Mouse (Mus musculus): ENCODE results near the gene Lamtor4.

Gene Lamtor4

DNA sequence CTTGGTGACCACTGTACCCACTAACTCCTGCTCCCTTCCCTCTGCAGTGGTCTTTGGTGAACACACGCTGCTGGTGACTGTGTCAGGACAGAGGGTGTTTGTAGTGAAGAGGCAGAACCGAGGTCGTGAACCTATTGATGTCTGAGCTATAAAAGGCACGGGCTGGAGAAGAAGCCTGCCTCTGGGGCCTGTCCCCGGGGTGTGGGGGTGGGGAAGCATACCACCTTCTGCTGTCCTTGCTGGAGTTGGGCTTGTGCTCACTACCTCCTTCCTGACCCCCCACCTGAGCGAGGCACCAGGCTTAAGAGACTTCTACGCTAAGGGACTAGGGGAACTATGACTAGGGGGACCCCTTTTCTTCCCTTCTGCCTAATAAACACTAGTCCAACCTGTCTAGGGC, 3.7 kb downstream of the Lamtor4 start:
- in situ Hi-C loops (cut with MboI; ENCODE audit: low sequenced_read_pairs): no loop called here

DNA sequence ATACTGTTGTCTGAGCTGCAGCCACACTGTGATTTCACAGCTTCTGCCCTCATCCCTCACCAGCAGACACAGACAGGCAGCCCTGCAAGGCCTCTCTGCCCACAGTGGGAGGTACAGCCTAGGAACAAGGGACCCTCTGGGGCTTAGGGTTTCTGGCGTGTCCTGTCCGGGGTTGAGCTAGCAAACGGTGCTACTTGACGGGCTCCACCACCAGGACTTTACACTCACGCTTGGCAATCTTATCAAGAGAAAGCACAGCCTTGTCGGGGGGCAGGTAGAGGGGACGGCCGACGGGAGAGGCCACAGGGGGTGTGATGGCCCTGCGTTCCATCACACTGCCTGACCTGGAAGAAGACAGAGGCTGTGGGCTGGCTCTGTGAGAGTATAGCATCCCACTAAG, 4.8 kb downstream of the Lamtor4 start:
- in situ Hi-C loops (cut with MboI; ENCODE audit: low sequenced_read_pairs): no loop called here

DNA sequence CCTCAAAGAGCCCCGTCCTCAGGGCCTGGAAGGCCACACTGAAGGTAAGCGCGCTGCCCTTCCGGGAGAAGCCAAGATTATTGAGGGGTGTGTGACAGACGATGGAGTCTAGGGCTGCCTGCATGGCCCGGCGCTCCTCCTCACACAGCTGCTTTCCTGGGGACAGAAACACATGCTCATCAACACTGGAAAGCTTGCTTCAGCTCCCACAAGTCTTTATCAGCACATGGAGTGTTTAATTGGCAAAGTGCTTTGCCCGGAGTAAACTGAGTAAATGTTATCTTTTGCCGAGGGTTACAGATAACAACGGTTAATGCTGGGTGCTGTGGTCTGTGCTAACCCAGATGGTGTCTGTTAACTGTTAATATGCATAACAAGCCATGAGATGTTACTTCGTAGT, 5.6 kb downstream of the Lamtor4 start:
- in situ Hi-C loops (cut with MboI; ENCODE audit: low sequenced_read_pairs): no loop called here

DNA sequence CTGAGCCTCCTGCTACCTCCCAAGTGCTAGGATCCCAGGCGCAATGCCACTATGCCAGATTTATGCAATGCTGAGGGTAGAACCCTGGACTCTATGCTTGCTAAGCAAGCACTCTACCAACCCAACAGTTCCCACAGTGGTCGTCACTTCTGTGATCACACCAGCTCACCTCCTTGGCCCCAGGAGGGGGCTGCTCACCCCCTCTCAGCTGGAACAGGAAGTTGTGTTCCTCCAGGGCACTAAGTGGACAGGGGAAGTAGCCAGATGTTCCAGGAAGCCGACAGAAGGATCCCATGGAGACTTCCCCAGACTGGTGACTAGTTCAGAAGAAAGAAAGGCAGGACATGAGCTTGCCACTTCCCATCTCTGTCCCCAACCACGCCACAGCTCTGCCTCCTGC, 6.7 kb downstream of the Lamtor4 start:
- in situ Hi-C loops (cut with MboI; ENCODE audit: low sequenced_read_pairs): no loop called here

DNA sequence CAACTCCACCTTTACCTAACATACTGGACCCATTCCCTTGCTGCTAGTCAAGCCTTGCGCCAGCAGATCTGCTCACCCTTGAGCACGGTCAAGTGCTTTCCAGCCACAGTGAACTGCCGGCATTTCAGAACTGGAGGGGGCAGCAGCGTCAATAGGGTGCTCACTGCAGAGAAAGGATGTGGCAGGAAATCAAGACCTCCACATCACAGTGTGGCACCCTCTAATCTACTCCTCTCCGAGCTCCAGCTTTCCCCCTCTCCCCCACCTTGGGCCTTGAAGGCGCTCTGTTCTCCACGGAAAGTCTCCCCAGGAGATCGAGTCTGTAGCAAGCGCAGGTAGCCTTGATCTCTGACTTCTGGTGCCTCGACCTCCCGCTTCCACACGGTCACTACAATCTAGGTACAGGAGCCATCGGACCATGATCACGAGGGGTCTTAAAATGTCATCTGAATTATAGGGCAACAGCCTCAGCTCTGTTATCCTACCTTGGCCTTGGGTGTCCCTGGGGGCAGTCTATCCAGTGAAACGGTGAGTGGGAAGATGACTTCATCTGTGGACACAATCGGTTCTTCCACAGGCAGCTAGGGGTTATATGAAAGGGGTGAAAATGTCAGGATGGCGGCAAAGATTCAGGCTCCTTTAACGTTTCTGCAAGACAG, 7.4 kb downstream of the Lamtor4 start:
- in situ Hi-C loops (cut with MboI; ENCODE audit: low sequenced_read_pairs): no loop called here

DNA sequence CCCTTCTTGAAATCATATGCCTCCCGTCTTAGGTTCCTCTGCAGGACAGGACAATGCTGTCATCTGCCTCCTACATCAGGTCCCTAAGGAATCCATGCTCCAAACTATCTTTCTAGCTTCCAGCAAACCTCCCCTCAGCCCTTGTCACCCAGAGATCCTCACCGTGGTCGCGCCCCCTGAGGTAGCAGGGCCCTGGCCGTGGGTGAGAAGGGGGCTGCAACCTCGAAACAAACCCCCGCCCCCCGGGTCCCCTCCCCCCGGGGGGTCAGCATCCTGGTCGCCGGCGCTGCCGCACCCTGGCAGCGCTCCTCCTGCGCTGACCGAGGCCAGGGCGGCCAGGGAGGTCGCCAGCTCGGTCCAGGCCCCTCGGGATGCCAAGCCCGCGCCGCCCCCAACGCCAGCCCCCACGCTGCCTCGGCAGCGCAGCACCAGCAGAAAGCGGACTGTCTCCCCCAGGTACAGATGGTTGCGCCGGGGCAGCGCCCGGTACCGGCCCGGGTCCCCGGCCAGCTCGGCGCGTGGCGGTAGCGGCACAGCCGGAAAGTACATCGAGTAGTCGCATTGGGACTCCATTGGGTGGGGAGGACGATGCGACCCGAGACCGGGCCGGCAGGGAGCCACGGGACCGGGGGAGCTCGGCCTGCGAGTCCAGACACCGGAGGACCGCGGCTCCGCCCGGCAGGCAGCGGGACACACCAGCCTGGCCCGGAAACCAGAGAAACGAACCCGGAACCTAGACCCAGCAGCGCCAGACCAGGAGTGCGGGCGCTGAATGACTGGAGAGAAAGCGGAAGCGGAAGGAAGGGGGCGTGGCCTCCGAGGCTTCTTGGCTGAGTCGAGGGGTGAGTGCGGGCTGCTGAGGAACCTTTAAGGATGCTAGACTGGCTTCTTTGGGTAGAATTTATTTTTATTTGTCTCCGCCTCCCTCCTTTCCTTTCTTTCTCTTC, 8.3 kb downstream of the Lamtor4 start, which contains the start of gene BC037034:
Gene BC037034 (minus strand): TSS at position 774 of the 947 bp plus-strand sequence.
- in situ Hi-C loops (cut with MboI; ENCODE audit: low sequenced_read_pairs): no loop called here

DNA sequence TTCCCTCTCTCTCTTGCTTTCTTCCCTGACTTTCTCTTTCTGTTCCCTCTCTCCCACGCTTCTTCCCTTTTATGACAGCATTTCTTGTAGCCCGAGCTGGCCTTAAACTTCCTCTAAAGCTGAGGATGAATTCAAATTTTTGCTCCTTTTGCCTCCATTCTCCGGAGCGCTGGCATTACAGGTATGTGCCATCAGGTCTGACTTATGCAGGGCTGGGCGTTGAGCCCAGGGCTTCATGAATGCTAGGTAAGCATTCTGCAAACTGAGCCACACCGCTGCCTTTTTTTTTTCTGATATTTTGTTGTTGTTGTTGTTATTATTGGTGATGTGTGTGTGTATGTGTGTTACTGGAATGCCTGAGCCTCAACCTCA, 8.9 kb downstream of the Lamtor4 start:
- in situ Hi-C loops (cut with MboI; ENCODE audit: low sequenced_read_pairs): no loop called here

DNA sequence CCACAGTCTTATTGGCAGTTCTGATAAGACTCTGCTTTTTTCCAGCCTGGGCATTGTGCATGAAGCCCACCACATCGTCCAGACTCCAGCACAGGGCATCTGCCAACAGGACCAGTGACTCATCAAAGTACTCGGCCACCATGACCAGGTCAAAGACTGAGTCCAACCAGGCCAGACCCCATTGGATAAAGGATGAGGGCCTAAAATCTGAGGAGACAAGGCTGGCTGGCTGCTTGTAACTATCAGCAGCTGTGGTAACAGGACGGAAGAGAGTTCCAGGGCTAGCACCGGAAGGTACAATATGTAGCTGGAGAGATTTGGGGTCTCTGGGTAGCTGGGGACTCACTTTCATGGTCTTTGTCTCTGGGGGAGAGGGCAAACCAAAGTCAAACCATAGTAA, 10.4 kb downstream of the Lamtor4 start:
- in situ Hi-C loops (cut with MboI; ENCODE audit: low sequenced_read_pairs): no loop called here

DNA sequence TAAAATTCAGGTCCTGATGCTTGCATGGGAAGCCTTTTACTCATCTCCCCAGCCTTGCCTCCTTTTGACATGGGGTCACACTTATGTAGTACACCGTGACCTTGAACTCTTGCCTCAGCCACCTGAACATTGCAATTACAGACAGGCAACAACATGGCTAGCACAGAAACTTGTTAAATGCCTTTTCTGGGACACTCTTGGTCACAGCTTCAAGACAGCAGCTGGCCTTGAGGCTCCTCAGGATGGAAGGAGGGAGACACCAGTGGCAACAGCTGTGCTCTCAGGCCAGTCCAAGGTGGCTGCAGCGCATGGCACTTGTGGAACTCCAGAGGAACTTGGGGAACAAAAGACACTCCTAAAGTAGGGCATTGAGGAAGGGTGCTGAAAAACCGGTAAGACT, 11.8 kb downstream of the Lamtor4 start:
- in situ Hi-C loops (cut with MboI; ENCODE audit: low sequenced_read_pairs): no loop called here

DNA sequence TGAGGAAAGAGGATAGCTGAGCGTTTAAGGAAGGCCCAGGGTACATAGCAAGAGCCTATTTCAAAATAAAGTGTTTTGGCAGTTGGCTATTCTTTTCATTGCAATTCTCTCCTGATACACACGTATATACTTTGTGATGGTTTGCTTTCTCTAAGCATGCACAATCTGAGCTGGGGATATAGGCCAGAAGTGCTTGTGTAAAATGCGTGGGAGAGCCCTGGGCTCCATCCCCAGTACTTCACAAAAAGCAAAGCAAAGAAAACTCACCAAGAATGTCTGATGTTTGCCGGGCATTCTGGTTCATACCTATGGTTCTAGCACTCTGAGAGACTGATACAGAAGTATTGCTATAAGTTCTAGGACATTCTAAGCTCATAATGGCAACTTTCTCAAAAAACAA, 13.7 kb downstream of the Lamtor4 start:
- in situ Hi-C loops (cut with MboI; ENCODE audit: low sequenced_read_pairs): no loop called here

DNA sequence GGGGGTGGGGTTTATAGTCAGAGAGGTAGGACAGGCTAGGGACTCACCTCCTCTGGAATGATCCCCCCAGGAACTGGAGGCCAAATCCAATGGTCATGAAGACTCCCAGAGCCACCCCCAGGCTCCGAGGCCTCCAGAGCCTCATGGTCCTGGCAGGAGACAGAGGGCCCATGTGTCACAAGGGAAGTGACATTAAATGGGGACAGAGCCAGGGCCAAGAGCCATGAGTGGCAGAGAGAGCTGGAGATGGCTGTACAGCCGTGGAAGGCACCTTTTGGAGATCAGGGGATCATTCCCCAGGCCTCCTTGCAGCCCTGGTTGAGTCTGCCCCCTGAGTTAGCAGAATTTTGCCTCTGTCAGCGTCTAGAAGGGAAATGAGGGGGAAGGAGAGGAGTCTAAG, 15.9 kb downstream of the Lamtor4 start:
- in situ Hi-C loops (cut with MboI; ENCODE audit: low sequenced_read_pairs): no loop called here

DNA sequence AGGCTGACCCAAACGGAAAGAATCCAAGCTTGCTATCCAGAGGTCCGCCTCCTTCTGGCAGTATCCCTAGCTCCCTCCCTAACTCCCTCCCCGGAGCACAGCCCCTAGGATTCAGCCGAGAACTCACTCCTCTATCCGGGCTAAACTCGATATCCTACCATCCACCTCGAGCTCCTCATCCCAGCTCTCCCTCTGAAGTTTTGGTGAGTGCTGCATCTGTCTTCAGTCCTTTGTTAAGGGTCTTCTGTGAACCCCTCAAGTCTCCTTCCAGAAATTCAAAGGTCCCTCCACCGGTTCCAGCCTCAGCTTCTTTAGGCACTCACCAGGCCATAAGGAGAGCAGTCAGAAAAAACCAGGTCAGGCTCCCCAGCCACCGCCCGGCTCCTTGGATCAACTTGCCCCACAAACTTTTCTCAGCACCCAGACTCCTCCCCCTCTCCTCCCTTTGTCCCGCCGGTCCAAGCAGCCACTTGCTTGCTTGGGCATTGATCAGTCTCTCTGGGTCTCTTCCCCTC, 17.2 kb downstream of the Lamtor4 start, which contains the start of gene Gal3st4:
Gene Gal3st4 (minus strand): TSS at position 432 of the 515 bp plus-strand sequence.
- in situ Hi-C loops (cut with MboI; ENCODE audit: low sequenced_read_pairs): no loop called here

DNA sequence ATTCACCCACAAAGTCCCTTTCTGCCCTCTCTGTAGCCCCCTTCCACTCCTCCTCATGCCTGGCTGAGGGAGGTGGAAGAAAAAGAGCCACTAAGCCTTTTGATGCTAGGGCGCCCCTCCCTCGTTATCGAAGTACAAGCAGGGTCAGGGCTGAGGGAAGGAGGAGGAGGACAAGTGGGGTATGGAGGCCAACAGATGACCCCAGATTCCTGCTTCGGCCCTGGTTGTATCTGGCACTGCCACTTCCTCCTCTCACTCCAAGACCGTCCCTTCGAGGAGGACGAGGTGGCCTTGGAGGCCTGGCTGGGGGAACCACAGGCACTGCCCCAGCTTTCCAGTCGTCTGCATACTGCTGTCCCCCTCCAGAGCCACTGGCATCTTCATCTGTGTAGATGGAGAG, 18.9 kb downstream of the Lamtor4 start:
- in situ Hi-C loops (cut with MboI; ENCODE audit: low sequenced_read_pairs): no loop called here

DNA sequence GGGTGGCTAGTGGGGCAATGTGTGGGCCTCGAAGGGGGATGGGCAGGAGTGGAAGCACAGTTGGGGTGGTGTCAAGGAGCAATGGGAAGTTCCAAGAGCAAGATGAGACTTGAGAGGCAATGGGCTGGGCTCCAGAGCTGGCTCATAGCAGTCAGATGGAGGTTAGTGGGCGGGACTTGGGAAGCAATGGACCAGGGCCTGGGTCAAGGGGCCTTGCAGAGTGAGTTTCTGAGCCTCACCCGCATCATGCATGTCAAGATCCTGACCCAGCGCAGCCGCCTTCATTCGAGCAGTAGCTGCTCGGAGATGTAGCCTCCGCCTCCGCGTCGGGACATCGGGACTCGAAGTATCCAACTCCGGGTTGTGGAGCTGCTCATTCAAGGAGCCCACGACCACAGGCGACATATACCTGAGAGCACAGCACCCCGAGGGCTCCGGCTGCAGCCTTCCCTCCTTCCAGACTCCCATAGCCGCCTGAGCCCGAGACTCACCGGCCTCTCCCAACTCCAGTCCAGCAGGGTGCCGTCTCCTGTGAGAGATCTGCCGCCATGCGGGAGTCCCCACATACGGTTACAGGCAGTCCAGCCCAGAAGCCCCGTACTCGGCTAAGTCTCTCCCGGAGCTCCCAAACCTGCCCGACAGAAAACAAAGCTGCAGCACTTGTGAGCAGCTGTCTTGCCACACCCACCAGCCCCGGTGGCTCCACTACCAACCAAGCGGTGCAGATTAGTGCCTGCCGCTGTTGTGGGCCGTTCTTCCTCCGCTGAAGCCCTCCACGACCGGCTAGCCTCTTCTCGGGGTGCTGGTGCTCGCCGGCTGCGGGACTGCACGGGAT, 20.2 kb downstream of the Lamtor4 start:
- in situ Hi-C loops (cut with MboI; ENCODE audit: low sequenced_read_pairs): no loop called here

DNA sequence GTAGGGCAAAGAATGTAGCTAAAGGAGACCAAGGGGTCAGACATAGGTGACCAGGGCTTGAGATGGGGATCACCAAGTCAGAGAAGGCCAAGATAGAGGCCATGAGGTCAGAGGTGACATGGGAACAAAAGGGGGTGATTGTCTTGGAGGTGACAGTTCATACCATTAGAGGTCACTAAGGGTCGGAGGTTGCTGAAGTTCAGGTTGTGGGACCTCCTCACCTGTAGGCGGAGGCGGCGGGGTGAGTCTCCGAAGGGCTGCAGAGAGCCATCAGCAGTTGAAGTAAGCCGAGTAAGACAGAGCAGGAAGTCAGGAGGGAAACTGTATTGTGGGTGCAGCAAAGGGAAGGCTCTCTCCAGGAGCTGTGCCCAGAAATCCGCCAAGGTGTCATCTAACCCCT, 22.7 kb downstream of the Lamtor4 start:
- in situ Hi-C loops (cut with MboI; ENCODE audit: low sequenced_read_pairs): no loop called here

DNA sequence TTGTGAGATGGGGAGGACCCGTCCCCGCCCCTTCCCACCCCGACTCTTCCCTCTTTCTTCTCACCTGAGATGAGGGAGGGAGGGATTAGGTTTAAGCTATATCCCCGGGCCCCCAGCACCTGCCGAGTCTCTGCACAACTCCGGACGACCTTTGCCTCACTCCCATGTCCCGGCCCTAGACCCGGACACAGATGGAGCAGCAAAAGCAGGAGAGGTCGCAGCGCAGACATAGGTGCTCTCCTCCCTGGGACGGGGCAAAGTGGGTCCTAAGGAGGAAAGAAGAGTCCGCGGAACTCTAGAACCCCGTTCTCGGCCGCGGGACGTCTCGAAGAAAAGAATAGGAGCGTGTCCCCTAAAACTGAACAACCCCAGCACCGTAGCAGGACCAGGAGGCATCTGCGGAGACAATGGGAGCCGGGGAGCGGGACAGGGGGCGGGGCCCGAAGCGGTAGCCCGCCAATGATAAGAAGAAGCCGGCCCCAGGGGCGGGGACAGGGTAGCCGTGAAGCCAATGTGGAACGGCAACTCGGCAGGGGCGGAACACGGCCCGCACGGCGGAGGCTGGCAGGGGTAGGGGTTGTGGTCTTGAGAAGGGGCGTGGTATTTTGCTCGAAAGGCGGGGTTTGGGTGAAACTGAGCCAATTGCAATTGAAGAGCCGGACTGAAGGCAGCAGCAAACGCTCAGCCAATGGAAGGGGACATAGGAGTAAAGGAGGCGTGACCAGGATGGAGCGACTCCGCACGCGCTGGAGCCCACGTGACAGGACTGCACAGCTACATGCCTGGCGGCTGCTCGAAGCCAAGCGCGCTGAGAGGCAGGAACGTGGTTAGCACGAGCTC, 24.5 kb downstream of the Lamtor4 start, which contains the start of the genes Gm43720, Gpc2 and Stag3:
Gene Gm43720 (minus strand): TSS at position 374 of the 840 bp plus-strand sequence.
Gene Gpc2 (minus strand): TSS at position 421 of the 840 bp plus-strand sequence.
Gene Stag3 (plus strand): TSS at position 656 of the 840 bp plus-strand sequence.
- in situ Hi-C loops (cut with MboI; ENCODE audit: low sequenced_read_pairs): no loop called here

DNA sequence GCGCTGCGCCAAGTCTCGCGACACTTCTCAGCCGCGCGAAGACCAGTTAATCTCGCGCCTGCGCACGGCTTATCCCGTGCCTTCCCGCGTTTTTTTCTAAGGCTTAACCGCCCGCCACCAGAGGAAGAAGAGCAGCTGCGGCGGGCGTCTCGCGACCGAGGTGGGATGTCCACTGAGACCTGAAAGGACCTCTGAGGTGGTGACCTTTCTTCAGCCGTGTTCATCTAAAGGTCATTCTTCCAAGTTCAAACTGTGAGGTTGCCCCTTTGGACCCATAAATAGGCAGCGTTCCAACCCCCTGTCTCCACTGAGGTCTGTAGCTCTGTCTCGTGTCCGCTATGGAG, 25.1 kb downstream of the Lamtor4 start:
- in situ Hi-C loops (cut with MboI; ENCODE audit: low sequenced_read_pairs): no loop called here

DNA sequence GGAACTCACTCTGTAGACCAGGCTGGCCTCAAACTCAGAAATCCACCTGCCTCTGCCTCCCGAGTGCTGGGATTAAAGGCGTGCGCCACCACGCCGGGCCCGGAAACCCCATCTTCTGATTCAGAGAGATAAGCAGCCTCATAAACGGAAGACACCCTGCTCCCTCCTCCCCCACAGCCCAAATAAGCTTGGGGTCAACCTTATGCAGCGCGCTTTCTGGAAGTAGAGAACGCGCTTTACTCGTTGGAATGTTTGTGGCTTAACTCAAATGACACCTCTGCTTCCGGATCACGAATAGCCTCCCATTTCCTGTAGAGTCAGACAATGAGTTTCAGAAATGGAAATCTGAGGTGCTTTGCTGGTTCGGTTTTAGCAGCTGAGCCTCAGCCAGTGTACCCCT, 25.5 kb downstream of the Lamtor4 start:
- in situ Hi-C loops (cut with MboI; ENCODE audit: low sequenced_read_pairs): no loop called here

DNA sequence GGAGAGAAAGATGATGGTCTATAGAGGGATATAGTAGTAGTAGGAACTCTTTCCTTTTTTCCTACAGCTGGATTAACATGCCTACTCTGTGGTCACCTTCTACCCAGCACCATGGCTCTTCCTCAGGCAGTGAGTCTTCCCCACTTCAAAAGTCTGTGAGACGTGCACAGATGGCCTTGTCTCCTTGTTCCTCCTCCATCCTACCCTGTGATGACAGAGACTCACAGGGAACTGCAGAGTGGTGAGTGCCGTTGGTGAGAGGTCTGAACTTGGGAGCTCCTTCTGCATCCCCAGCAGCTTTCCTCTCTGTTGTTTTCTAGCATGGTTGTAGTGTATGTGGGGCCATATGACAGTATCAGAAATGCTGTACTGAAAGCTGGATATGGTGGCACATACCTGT, 26.5 kb downstream of the Lamtor4 start:
- in situ Hi-C loops (cut with MboI; ENCODE audit: low sequenced_read_pairs): no loop called here

DNA sequence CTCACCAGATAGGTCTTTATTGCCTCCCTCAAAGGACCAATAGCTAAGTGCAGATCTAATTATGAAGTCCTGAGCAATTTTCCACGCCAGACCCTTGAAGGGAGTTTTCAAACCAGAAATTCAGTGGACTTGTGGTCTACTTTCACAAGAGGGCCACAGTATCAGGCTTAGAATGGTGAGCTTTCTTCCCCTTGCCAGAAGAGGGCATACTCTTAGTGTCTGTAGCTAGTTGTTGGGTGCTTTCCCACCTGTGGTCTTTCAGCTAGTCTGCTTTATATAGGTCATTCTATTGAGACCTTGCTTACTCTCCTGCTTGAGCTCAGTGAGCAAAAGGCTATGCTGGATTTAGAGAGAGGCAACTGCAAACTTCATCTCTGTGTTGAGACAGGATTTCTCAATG, 28.3 kb downstream of the Lamtor4 start:
- in situ Hi-C loops (cut with MboI; ENCODE audit: low sequenced_read_pairs): no loop called here
